Mouse (Mus musculus): ENCODE measurements at regions not wholly inside any gene's neighbourhood (a gene's known extent, or its start where the extent isn't known, plus 50 kb on each side); places are given as distances from the start of the nearest gene placed in this dataset.
A peak's percentile ranks its signal among the peaks of the same experiment; 100 is the strongest.

- DNase-seq: no peak
Measured at GRCm38 (mm10) chr2:115456372-115457022, 125.0 kb upstream of the BC052040 start.

GRCm38 (mm10) chr2:115460028-115460881 is 121.3 kb upstream of the BC052040 start:
- DNase-seq: no peak

DNA sequence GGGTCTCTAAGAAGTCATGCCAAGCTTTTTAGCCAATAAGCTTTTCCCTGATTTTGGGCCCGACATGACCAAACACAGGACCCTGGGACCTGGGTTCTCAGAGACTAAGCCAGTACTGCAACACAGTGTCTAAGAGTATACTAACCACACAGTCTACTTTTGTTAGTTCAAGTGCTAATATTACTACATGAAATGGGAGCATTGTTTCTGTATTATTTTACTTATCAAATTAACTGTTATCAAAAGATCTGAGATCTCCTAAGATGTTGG is 120.7 kb upstream of the BC052040 start:
- no peak for DNase-seq

- no peak for DNase-seq
Measured at GRCm38 (mm10) chr2:115466170-115466569, 115.3 kb upstream of the BC052040 start.

DNA sequence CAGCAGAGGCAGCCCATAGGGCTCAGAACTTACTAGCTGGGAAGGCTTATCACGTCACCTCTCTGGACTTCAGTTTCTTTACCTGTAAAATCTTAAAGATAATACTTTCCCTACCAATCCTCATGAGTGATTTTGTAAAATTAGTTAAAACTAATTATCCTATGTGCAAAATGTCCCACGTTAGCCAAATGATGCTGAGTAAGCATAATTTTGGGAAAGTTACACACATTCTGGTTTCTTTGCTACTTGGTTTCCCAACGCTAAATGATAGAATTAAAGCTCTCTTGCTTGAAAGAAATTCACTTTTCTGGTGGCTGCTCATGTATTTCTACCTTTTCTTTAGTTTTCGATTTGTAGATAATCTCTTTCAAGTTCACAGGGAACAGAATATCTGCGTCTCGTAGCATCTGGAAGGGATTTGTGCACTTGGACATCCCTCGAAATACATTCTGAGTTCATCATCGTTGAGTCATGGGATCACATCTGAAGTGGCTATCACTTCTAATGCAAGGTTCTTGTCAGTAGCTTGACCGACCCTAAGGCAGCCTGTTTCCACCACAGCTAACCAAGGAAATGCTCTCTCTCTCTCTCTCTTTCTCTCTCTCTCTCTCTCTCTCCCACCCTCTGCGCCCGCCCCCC is 114.3 kb upstream of the BC052040 start:
- peak; percentile 33 to 52 for DNase-seq

DNA sequence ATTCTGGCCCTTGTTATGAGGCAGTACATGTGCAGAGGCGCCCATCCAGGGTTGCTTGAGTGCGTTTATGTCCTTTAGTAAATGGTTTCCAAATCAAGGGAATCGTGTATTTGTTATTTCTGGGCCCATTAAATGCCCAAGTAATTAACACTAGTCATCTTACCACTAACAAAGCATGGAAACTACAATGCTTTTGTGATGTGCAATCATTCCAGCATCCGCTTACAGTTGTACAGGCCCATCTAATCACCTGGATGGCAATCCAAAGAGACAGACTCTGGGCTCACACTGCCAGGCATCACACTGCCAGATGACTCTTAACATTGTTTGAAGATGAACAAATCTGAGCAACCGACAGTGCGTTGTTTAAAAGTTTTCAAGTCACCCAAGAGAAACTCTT is 113.6 kb upstream of the BC052040 start:
- peak; percentile 25 to 43 for DNase-seq

- DNase-seq: no peak
Measured at GRCm38 (mm10) chr2:115468471-115468909, 113.0 kb upstream of the BC052040 start.

DNA sequence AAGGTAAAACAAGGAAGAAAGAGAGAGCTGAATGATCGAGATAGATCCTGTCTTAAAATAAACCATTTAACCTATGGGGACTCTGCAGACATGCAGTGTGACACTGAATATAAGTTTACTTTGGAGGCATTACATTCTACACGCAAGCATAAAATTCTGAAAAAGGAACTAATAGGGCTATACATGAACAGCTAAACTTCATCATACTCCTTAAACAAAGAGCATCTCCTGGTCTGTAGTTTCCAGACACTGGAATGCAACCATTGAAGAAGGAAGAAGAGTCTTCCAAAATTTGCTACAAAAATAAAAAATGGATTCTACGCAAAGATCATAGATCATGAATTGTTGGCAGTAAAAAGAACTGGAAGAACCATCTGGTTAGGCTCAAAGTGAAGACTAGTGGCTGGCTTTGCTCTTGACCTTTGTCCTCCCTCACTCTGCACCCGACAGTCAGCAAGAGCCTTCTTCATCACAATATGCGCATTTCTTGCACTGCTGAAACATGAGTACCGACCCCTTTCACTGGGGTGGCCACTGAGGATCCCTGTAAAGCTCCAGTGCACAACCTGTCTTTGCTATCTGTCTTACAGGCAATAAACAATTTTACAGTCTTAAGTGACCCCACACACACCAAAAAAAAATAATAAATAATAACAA is 112.2 kb upstream of the BC052040 start:
- DNase-seq: peak; percentile 53 to 61

GRCm38 (mm10) chr2:115472393-115472792 is 109.1 kb upstream of the BC052040 start:
- no peak for DNase-seq

- DNase-seq: peak; percentile 59 to 68
Measured at GRCm38 (mm10) chr2:115483418-115484288, 97.9 kb upstream of the BC052040 start.

DNA sequence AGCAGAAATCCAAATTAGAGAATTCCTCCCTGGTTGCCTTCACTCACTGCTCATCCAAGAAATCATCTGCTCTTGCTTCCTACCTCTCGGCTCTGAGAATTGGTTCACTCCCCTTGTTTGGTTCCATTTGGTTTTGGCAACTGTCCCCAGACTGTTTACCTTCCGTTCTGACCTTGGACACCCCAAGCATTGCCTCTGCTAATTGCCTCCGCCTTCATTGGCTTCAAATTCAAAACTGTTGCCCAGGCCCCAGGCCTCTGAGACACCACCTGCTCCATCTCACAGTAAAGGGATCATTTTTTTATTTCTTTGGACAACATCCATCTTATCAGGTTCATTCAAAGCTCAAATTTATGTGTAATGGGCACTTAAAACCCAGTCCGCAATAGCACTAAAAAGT is 93.1 kb upstream of the BC052040 start:
- DNase-seq: peak in 1 of 2 experiments; percentile 12

- no peak for DNase-seq
Measured at GRCm38 (mm10) chr2:115493020-115493419, 88.5 kb upstream of the BC052040 start.

DNA sequence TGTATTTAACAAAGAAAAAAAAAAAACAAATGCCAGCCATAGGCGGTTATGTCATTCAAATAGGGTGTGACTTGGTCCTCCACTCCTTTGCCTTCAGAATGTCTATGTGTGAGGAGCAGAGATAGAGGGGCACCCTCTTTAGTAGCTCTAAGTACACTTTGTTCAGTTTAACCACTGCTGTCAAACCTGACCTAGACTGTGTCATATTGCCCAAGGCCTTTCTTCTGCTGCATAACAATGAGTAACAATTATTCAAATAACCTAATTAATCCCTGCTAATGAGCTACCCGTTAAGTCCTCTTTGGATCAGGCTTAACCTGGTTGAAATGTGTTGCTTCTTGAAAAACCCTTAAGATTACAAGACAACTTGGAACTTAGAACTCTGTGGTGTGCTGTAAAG is 81.6 kb upstream of the BC052040 start:
- DNase-seq: no peak

- no peak for DNase-seq
Measured at GRCm38 (mm10) chr2:115509527-115509926, 72.0 kb upstream of the BC052040 start.

DNA sequence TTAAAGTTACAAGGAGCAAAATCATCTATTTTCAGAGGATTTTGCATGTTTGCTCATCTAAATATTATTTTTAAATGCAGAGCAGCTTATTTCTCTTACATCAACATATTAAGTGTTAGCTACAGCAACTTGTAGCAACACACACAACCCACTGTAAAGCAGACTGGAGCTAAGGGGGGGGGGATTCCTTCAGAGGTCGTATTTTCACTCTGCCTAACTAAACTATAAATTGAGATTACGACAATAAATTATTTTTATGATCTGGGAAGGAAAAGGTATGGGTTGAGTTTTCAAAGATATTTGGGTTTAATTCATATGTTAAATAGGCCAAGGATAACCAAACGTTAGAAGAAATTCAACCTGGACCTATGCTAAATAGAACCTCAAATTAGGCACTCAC is 70.4 kb upstream of the BC052040 start:
- no peak for DNase-seq

- DNase-seq: no peak
Measured at GRCm38 (mm10) chr2:115511612-115512525, 69.6 kb upstream of the BC052040 start.

- DNase-seq: no peak
Measured at GRCm38 (mm10) chr2:115512891-115513290, 68.6 kb upstream of the BC052040 start.

DNA sequence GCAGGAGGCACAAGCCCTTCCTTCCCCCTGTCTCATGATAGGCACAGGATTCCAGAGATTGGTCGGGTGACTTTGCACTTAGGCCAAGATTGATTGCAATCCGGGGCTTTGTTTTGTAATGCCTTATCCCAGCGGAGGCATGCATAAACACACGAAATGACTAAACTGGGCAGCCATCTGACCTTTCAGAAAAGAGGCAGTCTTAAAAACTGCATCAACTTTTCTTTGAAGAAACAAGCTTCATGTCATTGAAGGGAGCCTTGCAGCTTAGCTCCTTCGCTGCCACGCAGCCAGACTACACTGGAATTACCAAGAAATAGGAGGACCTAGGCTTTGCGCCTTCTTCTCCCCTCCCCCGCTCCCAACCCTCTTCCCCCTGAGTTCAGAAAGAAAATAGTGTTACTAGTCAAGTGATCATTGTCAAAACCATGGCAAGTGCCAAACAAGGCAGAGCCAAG is 67.7 kb upstream of the BC052040 start:
- peak; percentile 57 to 70 for DNase-seq

GRCm38 (mm10) chr2:115514831-115515428 is 66.6 kb upstream of the BC052040 start:
- peak; percentile 51 to 63 for DNase-seq

GRCm38 (mm10) chr2:115515470-115515869 is 66.0 kb upstream of the BC052040 start:
- DNase-seq: no peak

- DNase-seq: peak in 1 of 2 experiments; percentile 15
Measured at GRCm38 (mm10) chr2:115516824-115517223, 64.7 kb upstream of the BC052040 start.
